22 mouse cellular contexts compared by ENCODE assay signal in genomic region chr11:114444211-114444610, GRCm38 (mm10).
DNase-seq lines count a peak whose midpoint lies in the region; ATAC-seq and TF ChIP-seq lines count a peak whose summit lies in the region.
"Had no signal": no experiment of that assay in that cellular context is flagged by ENCODE, and none has a peak within 500 bp of the region (broad histone marks: within the 10 kb centered on the region; RNA-seq: fewer than 3 reads in every experiment).

No protein-coding gene starts in this region.

- no peak overlapping the region for H3K4me2 ChIP-seq in lung, embryonic 14.5 days
- H3K4me2 ChIP-seq in midbrain, postnatal 0 days (ENCODE audit: low read depth, low read length, poor library complexity, severe bottlenecking) = no peak overlapping the region
- no peak overlapping the region for H3K4me2 ChIP-seq in midbrain, embryonic 13.5 days (replicated peaks)
- H3K4me2 ChIP-seq: embryonic facial prominence, embryonic 13.5 days; forebrain, embryonic 12.5 days; forebrain, embryonic 15.5 days; heart, embryonic 13.5 days; hindbrain, embryonic 12.5 days; hindbrain, embryonic 15.5 days had no signal

- no peak overlapping the region for H3K4me3 ChIP-seq in heart, embryonic 10.5 days
- H3K4me3 ChIP-seq in lung, embryonic 14.5 days (ENCODE audit: low read depth, low read length) = no peak overlapping the region
- no peak overlapping the region for H3K4me3 ChIP-seq in midbrain, postnatal 0 days (ENCODE audit: low read depth, low read length)
- no peak overlapping the region for H3K4me3 ChIP-seq in midbrain, embryonic 13.5 days (replicated peaks)
- H3K4me3 ChIP-seq: embryonic facial prominence, embryonic 10.5 days; embryonic facial prominence, embryonic 13.5 days; erythroblast, embryonic 14.5 days; forebrain, embryonic 12.5 days; forebrain, embryonic 15.5 days; heart, embryonic 13.5 days; hindbrain, embryonic 12.5 days; hindbrain, embryonic 15.5 days had no signal

- H3K4me1 ChIP-seq in heart, embryonic 10.5 days = peaks cover 46% of the 10 kb centered on the region
- H3K4me1 ChIP-seq in lung, embryonic 14.5 days (ENCODE audit: insufficient read depth) = peaks cover 23% of the 10 kb centered on the region
- peaks cover 3% of the 10 kb centered on the region; the same call in 1 of the 2 replicates for H3K4me1 ChIP-seq in midbrain, postnatal 0 days (ENCODE audit: insufficient read depth, low read length)
- H3K4me1 ChIP-seq in midbrain, embryonic 13.5 days (replicated peaks) = peaks cover 65% of the 10 kb centered on the region

- ATAC-seq in lung, embryonic 14.5 days (ENCODE audit: insufficient read depth) = no peak
- no peak for ATAC-seq in midbrain, postnatal 0 days (ENCODE audit: low FRiP score)
- no peak for ATAC-seq in midbrain, embryonic 13.5 days
- ATAC-seq: activated CD4-positive, CD25-positive, alpha-beta regulatory T cell, adult 4 months; forebrain, embryonic 15.5 days had no signal

- intact Hi-C loops in heart, postnatal 14 days (cut with DNase I) = no loop called here

- peak overlapping the region; percentile 9; the same call in 1 of the 2 replicates for H3K27ac ChIP-seq in heart, embryonic 10.5 days
- H3K27ac ChIP-seq in lung, embryonic 14.5 days (ENCODE audit: low read depth) = no peak overlapping the region
- no peak overlapping the region for H3K27ac ChIP-seq in midbrain, postnatal 0 days (ENCODE audit: low read depth, low read length)
- H3K27ac ChIP-seq in midbrain, embryonic 13.5 days = no peak overlapping the region
- H3K27ac ChIP-seq: embryonic facial prominence, embryonic 10.5 days; embryonic facial prominence, embryonic 13.5 days; forebrain, embryonic 12.5 days; forebrain, embryonic 15.5 days; heart, embryonic 13.5 days; hindbrain, embryonic 12.5 days; hindbrain, embryonic 15.5 days had no signal

- DNase-seq in cerebellum, adult 9-11 months = peak; percentile 20
- no peak for DNase-seq in cerebellum, adult 11-12 months
- DNase-seq in heart, embryonic 10.5 days (ENCODE audit: low spot score) = no peak
- DNase-seq in heart, postnatal 14 days = no peak
- peak; percentile 49 for DNase-seq in lung, embryonic 14.5 days
- DNase-seq in lung, postnatal 25 days (ENCODE audit: low spot score) = no peak
- peak; percentile 26 for DNase-seq in midbrain, postnatal 0 days (ENCODE audit: low spot score)
- DNase-seq: adrenal gland, adult 8-10 months; adrenal gland, postnatal 25 days; cerebellum, adult 18-20 months; cerebellum, adult 9-10 months; heart, adult 18-20 months had no signal

- no peak overlapping the region for H3K9ac ChIP-seq in lung, embryonic 14.5 days
- no peak overlapping the region for H3K9ac ChIP-seq in midbrain, postnatal 0 days (replicated peaks; ENCODE audit: low read length, poor library complexity, severe bottlenecking)
- no peak overlapping the region for H3K9ac ChIP-seq in midbrain, embryonic 13.5 days (replicated peaks)
- H3K9ac ChIP-seq: embryonic facial prominence, embryonic 13.5 days; forebrain, embryonic 15.5 days; heart, embryonic 13.5 days; hindbrain, embryonic 12.5 days; hindbrain, embryonic 15.5 days had no signal

- TF ChIP-seq CTCF in lung, embryonic 14.5 days (IDR thresholded peaks at IDR 0.05; ENCODE audit: low read depth) = no peak
- no peak for TF ChIP-seq CTCF in midbrain, postnatal 0 days (IDR thresholded peaks at IDR 0.05)

- WGBS in heart, embryonic 10.5 days = 23% methylated on average over 8 of the region's 8 CpGs
- 25% methylated on average over 8 of the region's 8 CpGs for WGBS in lung, embryonic 14.5 days
- WGBS in midbrain, postnatal 0 days = 27% methylated on average over 8 of the region's 8 CpGs
- 26% methylated on average over 8 of the region's 8 CpGs for WGBS in midbrain, embryonic 13.5 days

- no peaks in the 10 kb centered on the region for H3K9me3 ChIP-seq in heart, embryonic 10.5 days
- no peaks in the 10 kb centered on the region for H3K9me3 ChIP-seq in lung, embryonic 14.5 days (ENCODE audit: low read depth, low read length)
- H3K9me3 ChIP-seq in midbrain, postnatal 0 days (ENCODE audit: low read length) = no peaks in the 10 kb centered on the region
- no peaks in the 10 kb centered on the region for H3K9me3 ChIP-seq in midbrain, embryonic 13.5 days
- H3K9me3 ChIP-seq: embryonic facial prominence, embryonic 10.5 days; embryonic facial prominence, embryonic 13.5 days; forebrain, embryonic 12.5 days; forebrain, embryonic 15.5 days; heart, embryonic 13.5 days; hindbrain, embryonic 12.5 days; hindbrain, embryonic 15.5 days had no signal

- H3K27me3 ChIP-seq in heart, embryonic 10.5 days (ENCODE audit: insufficient read depth, poor library complexity, severe bottlenecking) = peaks cover 27% of the 10 kb centered on the region; the same call in 1 of the 2 replicates
- no peaks in the 10 kb centered on the region for H3K27me3 ChIP-seq in lung, embryonic 14.5 days (ENCODE audit: insufficient read depth, low read length)
- no peaks in the 10 kb centered on the region for H3K27me3 ChIP-seq in midbrain, postnatal 0 days (ENCODE audit: insufficient read depth, low read length)
- peaks cover 4% of the 10 kb centered on the region; the same call in 1 of the 2 replicates for H3K27me3 ChIP-seq in midbrain, embryonic 13.5 days
- H3K27me3 ChIP-seq: forebrain, embryonic 15.5 days had no signal

- H3K36me3 ChIP-seq in heart, embryonic 10.5 days = no peaks in the 10 kb centered on the region
- no peaks in the 10 kb centered on the region for H3K36me3 ChIP-seq in lung, embryonic 14.5 days (ENCODE audit: insufficient read depth)
- no peaks in the 10 kb centered on the region for H3K36me3 ChIP-seq in midbrain, postnatal 0 days (ENCODE audit: insufficient read depth, low read length)
- no peaks in the 10 kb centered on the region for H3K36me3 ChIP-seq in midbrain, embryonic 13.5 days
- H3K36me3 ChIP-seq: embryonic facial prominence, embryonic 10.5 days; embryonic facial prominence, embryonic 13.5 days; forebrain, embryonic 12.5 days; forebrain, embryonic 15.5 days; heart, embryonic 13.5 days; hindbrain, embryonic 12.5 days; hindbrain, embryonic 15.5 days had no signal

Comparison
In these comparisons a context has a peak if more than half of its experiments do, and no peak if none do; other contexts are left out.
1. DNase-seq: peak in cerebellum, adult 9-11 months (single experiment), lung, embryonic 14.5 days (single experiment) and midbrain, postnatal 0 days (single experiment); none in cerebellum, adult 11-12 months (single experiment), heart, embryonic 10.5 days (single experiment), heart, postnatal 14 days (0 of 2) and lung, postnatal 25 days (single experiment).